Comparison of ENCODE assay signal across 8 mouse cellular contexts in the genomic region with DNA sequence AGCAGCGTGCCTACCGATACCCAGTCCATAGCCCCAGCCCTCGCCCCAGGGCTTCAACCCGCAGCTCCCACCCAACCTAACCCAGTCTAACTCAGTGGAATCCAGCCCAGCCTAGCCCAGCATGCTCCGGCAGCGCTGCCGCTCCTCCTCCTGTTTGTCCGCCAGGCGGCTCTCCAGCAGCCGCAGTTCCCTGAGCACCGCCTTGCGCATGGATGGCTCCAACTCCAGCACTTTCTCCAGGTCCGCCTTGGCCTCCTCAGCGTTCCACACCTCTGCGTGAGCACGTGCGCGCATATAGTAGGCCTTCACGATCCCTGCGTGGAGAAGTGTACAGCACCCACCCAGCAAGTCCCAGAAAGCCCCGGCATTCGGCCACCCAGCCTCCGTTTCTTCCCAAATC. TPM values are rescaled to one million over a fixed set of nuclear protein-coding genes. Genes with fewer than 3 reads are reported as not detected.
A peak's percentile ranks its signal among the peaks of the same experiment; 100 is the strongest.
DNase-seq lines count a peak whose midpoint lies in the region; ATAC-seq and TF ChIP-seq lines count a peak whose summit lies in the region.

No protein-coding gene starts in this region.

- no peak overlapping the region for H3K9ac ChIP-seq in liver, embryonic 11.5 days (ENCODE audit: low read depth, low read length)
- no peak overlapping the region for H3K9ac ChIP-seq in embryonic facial prominence, embryonic 12.5 days

- TF ChIP-seq POLR2A in small intestine, adult 2 months (IDR thresholded peaks at IDR 0.05; ENCODE audit: low read depth, low read length) = no peak

- no peaks in the 10 kb centered on the region for H3K9me3 ChIP-seq in liver, embryonic 11.5 days (ENCODE audit: control insufficient read depth, low read length)
- H3K9me3 ChIP-seq in embryonic facial prominence, embryonic 12.5 days = no peaks in the 10 kb centered on the region

- peak; percentile 74 to 79 for DNase-seq in cerebellum, postnatal 10 days
- no peak for DNase-seq in cerebellum, adult 9-11 months
- peak; percentile 39 for DNase-seq in liver
- DNase-seq in liver, embryonic 11.5 days (ENCODE audit: low spot score) = no peak
- DNase-seq in left cerebral cortex, postnatal 4 days = peak; percentile 65
- DNase-seq in frontal cortex, postnatal 14 days (ENCODE audit: low spot score in 2 of 2) = no peak

- no peak for ATAC-seq in liver, embryonic 11.5 days (replicated peaks; ENCODE audit: low FRiP score)
- ATAC-seq in embryonic facial prominence, embryonic 12.5 days (ENCODE audit: insufficient number of reproducible peaks, insufficient read depth, low FRiP score, low TSS enrichment) = peak; percentile 59; the same call in 1 of the 2 replicates

- H3K4me3 ChIP-seq in liver, embryonic 11.5 days (ENCODE audit: low read depth, low read length) = no peak overlapping the region
- H3K4me3 ChIP-seq in embryonic facial prominence, embryonic 12.5 days = no peak overlapping the region
- no peak overlapping the region for H3K4me3 ChIP-seq in small intestine, adult 2 months (ENCODE audit: low read depth, low read length)

- H3K27me3 ChIP-seq in liver, embryonic 11.5 days (replicated peaks; ENCODE audit: control insufficient read depth, insufficient read depth, low read length) = peaks cover 15% of the 10 kb centered on the region
- peaks cover 15% of the 10 kb centered on the region; the same call in 1 of the 2 replicates for H3K27me3 ChIP-seq in embryonic facial prominence, embryonic 12.5 days
- no peaks in the 10 kb centered on the region for H3K27me3 ChIP-seq in small intestine, adult 2 months (ENCODE audit: control insufficient read depth, insufficient read depth, low read length)

- peak; percentile 15; the same call in 1 of the 2 replicates for TF ChIP-seq CTCF in small intestine, adult 2 months (IDR thresholded peaks at IDR 0.05; ENCODE audit: extremely low read depth, insufficient read length, insufficient replicate concordance, low read depth, low read length)

- no peaks in the 10 kb centered on the region for H3K4me1 ChIP-seq in liver, embryonic 11.5 days (replicated peaks; ENCODE audit: control insufficient read depth, insufficient read depth, low read length)
- no peaks in the 10 kb centered on the region for H3K4me1 ChIP-seq in embryonic facial prominence, embryonic 12.5 days
- H3K4me1 ChIP-seq in small intestine, adult 2 months (ENCODE audit: control insufficient read depth, insufficient read depth, insufficient read length, low read length) = no peaks in the 10 kb centered on the region

- H3K4me2 ChIP-seq in liver, embryonic 11.5 days = no peak overlapping the region
- H3K4me2 ChIP-seq in embryonic facial prominence, embryonic 12.5 days (replicated peaks) = no peak overlapping the region

- H3K36me3 ChIP-seq in liver, embryonic 11.5 days (ENCODE audit: control insufficient read depth, insufficient read depth, low read length) = no peaks in the 10 kb centered on the region
- H3K36me3 ChIP-seq in embryonic facial prominence, embryonic 12.5 days = no peaks in the 10 kb centered on the region
- H3K36me3 ChIP-seq in small intestine, adult 2 months (ENCODE audit: control insufficient read depth, insufficient read depth, low read length) = no peaks in the 10 kb centered on the region

- 23% methylated on average over 23 of the region's 23 CpGs for WGBS in liver, embryonic 11.5 days
- WGBS in embryonic facial prominence, embryonic 12.5 days = 20% methylated on average over 23 of the region's 23 CpGs
- WGBS in small intestine, adult 2 months = 26% methylated on average over 23 of the region's 23 CpGs

- intact Hi-C loops in left cerebral cortex, postnatal 4 days (cut with DNase I) = loop anchor here (10.0 kb wide), 2 partner anchors 184 to 354 kb away; no protein-coding TSS in a partner anchor

- H3K27ac ChIP-seq in liver, embryonic 11.5 days (ENCODE audit: low read depth, low read length) = no peak overlapping the region
- no peak overlapping the region for H3K27ac ChIP-seq in embryonic facial prominence, embryonic 12.5 days
- H3K27ac ChIP-seq in small intestine, adult 2 months (ENCODE audit: insufficient read depth, low read depth, low read length) = no peak overlapping the region

RNA-seq across cellular contexts. Expression of a gene that starts 8.2 kb away (rescaled TPM):
- 0.16 and 0.25 TPM in 2 replicates for polyA plus RNA-seq in liver, embryonic 11.5 days (2014; fragmentation: Nextera tagmentation; extraction: Ambion mirVana)
- 0.36 and 0.61 TPM in 2 replicates for polyA plus RNA-seq in embryonic facial prominence, embryonic 12.5 days (2016; fragmentation: Nextera tagmentation; extraction: Ambion mirVana)
- total RNA-seq in left cerebral cortex, postnatal 4 days (2021) = under 1 TPM; 0.14 to 0.26 TPM
- 0.11 and 0.14 TPM in 2 replicates for polyA plus RNA-seq in small intestine, adult 2 months (2012; rRNA removed)

RNA-seq across cellular contexts. Expression of a gene that starts 12.7 kb away (rescaled TPM):
- 74.9 and 78.5 TPM in 2 replicates for polyA plus RNA-seq in liver, embryonic 11.5 days (2014; fragmentation: Nextera tagmentation; extraction: Ambion mirVana)
- polyA plus RNA-seq in embryonic facial prominence, embryonic 12.5 days (2016; fragmentation: Nextera tagmentation; extraction: Ambion mirVana) = 143 and 144 TPM in 2 replicates
- 1 to 10 TPM; 9.3 to 9.7 TPM for total RNA-seq in left cerebral cortex, postnatal 4 days (2021)
- 0.81 and 1.4 TPM in 2 replicates for polyA plus RNA-seq in small intestine, adult 2 months (2012; rRNA removed)

Comparison
In these comparisons a context has a peak if more than half of its experiments do, and no peak if none do; other contexts are left out.
1. DNase-seq: peak in cerebellum, postnatal 10 days (2 of 2), liver (single experiment) and left cerebral cortex, postnatal 4 days (single experiment); none in cerebellum, adult 9-11 months (single experiment), liver, embryonic 11.5 days (single experiment) and frontal cortex, postnatal 14 days (0 of 2).
2. RNA of a gene that starts 12.7 kb away (polyA plus RNA-seq): 143 to 144 TPM in embryonic facial prominence, embryonic 12.5 days and 74.9 to 78.5 TPM in liver, embryonic 11.5 days; 0.81 to 1.4 TPM in small intestine, adult 2 months; every median in the first group is over 10 times any median in the second.